Mouse (Mus musculus) CH12.LX (cell line): ENCODE results near the gene Bloc1s1.

Source experiments
- E2F4 ChIP-seq: IDR thresholded peaks from 2 replicates; pipeline ENCODE4 v1.6.1; 2011; ENCODE audit warnings: low read depth, low read length, improper control_type of control experiment; ENCODE audit not compliant: insufficient replicate concordance
- NELFE ChIP-seq: IDR thresholded peaks from 2 replicates; pipeline ENCODE4 v1.6.1; 2011; ENCODE audit warnings: low read depth, low read length, improper control_type of control experiment

DNA sequence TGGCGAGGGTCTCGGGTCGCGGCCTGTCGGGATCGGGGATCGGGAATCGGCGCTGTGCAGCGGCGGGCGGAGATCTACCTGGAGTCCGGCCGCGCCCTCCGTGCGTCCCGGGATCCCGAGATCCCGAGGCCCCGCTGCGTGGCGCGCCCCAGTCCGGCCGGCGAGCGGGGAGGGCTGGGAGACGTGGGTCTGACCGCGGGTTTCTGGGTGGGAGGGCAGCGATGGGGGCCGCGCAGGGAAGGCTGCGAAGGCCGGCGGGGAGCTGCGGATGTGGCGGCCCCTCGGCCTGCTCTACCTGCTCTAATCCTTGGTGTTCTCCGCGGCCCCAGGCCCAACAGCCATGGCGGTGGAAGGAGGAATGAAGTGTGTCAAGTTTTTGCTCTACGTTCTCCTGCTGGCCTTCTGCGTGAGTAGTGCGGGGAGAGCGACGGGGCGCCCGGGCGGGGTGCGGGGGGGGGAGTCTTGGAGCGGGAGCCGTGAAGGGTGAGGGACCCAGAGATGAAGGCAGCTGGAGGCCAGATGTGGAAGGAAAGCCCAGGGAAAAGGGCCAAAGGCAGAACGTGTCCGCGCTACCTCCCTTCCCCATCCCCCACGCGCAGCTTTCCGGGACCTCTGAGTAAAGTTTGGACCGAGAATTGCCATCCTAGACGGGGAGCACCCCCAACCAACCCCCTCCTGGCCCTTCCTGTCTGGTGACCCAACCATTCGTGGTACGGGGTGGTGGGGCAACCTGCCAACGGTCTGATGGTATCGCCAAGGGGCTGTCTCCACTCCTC lies 13.6 kb downstream of the Bloc1s1 start:
- TF ChIP-seq E2F4 = no peak
- no peak for TF ChIP-seq NELFE
